Mouse (Mus musculus) stomach, postnatal 0 days (tissue): Measurements from ENCODE around the gene Vsig2.

Source experiments
- CTCF ChIP-seq: IDR thresholded peaks from 2 replicates; pipeline ENCODE4 v1.5.1; 2016; ENCODE audit warnings: antibody characterized with exemption, low read depth, mild to moderate bottlenecking, moderate library complexity
- EP300 ChIP-seq: optimal IDR thresholded peaks from 2 replicates; pipeline ENCODE3; 2016; ENCODE audit warnings: antibody characterized with exemption

GRCm38 (mm10) chr9:37540226-37540625 lies 1.2 kb downstream of the Vsig2 start:
- no peak for TF ChIP-seq CTCF
- no peak for TF ChIP-seq EP300
